Mouse (Mus musculus): ENCODE results near the gene Pigq. TPM values are rescaled to one million over a fixed set of nuclear protein-coding genes. Genes with fewer than 3 reads are reported as not detected.

The Pigq gene
- total RNA-seq, 2 experiments from 2014 or later: 106 to 120 TPM

- intact Hi-C loops (cut with DNase I): loop anchor here (5.0 kb wide), 1 partner anchor 45 kb away; the partner anchor contains the start of gene Capn15
- DNase-seq (ENCODE audit: low spot score in 2 of 2): no peak
Observed at GRCm38 (mm10) chr17:25942597-25943151, 2.1 kb downstream of the Pigq start.

- intact Hi-C loops (cut with DNase I): loop anchor here (5.0 kb wide), 1 partner anchor 46 kb away; the partner anchor contains the start of gene Capn15
Observed at GRCm38 (mm10) chr17:25941511-25942241, 3.1 kb downstream of the Pigq start.

DNA sequence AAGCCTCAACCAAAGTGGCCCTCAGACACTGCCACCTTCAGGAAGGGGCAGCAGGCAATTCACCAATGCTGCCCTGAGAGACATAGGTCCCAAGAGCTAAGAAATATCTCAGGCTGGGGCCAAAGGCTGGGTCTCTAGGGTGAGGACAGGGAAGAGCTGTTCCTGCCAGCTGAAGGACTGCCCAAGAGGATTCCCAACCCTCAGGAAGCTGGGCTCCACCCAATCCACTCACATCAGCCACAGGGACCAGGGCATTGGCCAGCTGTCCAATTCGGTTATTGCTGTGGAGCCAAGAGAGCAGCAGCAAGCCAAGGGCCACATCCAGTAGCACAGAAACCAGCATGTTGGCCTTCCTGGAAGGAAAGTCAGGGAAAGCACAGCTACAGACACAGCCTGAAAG lies 10.2 kb downstream of the Pigq start:
- no peak for DNase-seq (ENCODE audit: low spot score in 2 of 2)
- intact Hi-C loops (cut with DNase I): no loop called here

More at GRCm38 (mm10) chr17:25941511-25942241, 3.1 kb downstream of the Pigq start:
- peak; percentile 80 to 81 for DNase-seq (ENCODE audit: low spot score in 2 of 2)

GRCm38 (mm10) chr17:25925348-25925747 lies 19.4 kb downstream of the Pigq start:
- intact Hi-C loops (cut with DNase I): no loop called here
- no peak for DNase-seq (ENCODE audit: low spot score in 2 of 2)

DNA sequence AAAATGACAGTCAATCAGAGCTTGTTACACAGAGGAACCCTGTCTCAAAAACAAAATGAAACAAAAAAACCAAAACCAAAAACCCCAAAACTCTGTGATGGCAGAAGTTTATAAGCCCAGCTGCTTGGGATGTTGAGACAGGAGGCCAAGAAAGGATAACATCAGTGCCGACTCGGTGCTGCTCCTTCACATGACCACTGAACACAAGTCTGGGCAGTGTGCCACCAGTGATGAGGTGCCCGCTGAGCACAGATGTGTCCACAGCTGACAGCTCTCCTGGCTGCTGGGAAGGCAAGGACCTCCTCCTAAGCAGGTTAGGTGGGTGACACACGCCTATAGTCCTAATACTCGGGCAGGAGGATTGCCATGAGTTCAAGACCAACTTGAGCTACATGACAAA lies 22.6 kb downstream of the Pigq start:
- intact Hi-C loops (cut with DNase I): no loop called here
- no peak for DNase-seq (ENCODE audit: low spot score in 2 of 2)

DNA sequence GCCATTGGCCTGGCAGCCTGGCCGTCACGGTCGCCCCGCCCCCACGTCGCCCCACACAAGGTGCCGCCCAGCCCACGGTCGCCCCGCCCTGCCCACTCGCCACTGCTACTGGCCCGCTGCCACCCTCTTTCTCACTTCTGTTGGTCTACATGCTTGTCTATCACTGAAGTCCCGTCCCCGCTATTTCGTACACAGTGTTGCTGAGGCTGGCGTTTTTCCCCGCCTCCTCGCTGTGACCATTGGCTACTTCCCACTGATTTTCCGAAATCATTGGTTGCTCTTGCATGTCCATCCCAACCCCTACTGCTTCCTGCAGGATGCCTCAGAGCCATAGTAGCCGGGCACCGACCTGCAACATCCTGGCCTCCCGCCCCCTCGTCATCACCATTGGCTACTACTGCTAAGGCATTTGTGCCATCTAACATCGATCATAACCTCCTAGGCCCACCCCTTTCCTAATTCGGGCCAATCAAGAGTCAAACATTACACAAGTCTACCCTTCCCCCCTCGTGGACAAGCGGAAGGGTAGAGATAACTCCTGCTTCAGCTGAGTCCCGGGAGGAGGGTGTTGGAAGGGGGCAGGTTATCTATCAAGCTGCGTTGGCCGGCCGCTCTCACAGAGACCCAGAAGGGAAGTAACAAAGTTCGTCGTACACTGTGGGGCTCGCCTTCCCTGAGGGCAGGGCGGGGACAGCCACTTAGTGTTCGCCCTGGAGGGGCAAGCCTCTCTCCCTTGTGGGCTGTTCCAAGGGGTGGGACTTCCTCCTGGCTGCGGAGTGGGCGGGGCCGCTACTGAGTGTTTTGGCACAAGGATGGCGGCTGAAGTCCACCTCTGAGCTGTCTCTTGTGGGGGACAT lies 24.7 kb downstream of the Pigq start:
- peak; percentile 100 for DNase-seq (ENCODE audit: low spot score in 2 of 2)
- intact Hi-C loops (cut with DNase I): loop anchor here (2.0 kb wide), 1 partner anchor 25 kb away; no protein-coding TSS in a partner anchor

GRCm38 (mm10) chr17:25919144-25919785 lies 25.5 kb downstream of the Pigq start, which contains the start of gene Rab40c:
TSS of gene Rab40c (minus strand) at chr17:25919727.
- intact Hi-C loops (cut with DNase I): loop anchor here (2.0 kb wide), 1 partner anchor 24 kb away; no protein-coding TSS in a partner anchor
- no peak for DNase-seq (ENCODE audit: low spot score in 2 of 2)

DNA sequence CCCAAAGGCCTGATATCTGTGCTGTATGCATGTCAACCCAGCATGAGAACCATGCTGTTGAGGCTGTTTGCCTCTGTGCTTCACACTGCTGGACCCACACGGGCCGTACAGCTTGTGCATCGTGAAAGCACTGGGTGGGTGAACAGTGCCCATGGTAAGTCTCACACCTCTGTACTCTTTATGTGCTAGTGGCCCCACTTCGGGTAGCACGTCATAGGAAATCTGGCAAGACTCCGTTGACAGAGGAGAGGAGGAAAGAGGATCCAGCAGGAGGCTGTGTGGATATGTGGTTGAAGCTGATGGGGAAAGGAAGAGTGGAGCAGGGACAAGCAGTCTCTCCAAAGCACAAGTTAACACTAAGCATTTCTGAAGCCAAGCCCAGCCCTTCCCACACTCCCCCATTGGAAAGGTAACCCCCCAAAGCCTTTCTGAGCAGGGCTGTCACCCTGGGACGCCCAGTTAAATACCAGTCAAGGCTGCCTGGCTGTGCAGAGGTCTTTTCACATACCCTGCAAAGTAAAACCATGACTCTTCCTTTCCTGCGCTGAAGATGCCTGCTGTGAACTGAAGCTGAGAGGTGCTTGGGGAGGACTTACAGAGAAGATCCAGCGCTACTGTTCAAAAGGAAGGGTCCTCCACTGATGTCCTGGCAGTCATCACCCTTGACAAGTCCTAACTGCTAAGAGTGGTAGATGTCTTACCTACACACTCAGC lies 26.5 kb downstream of the Pigq start:
- intact Hi-C loops (cut with DNase I): loop anchor here (2.0 kb wide), 1 partner anchor 23 kb away; no protein-coding TSS in a partner anchor
- no peak for DNase-seq (ENCODE audit: low spot score in 2 of 2)

DNA sequence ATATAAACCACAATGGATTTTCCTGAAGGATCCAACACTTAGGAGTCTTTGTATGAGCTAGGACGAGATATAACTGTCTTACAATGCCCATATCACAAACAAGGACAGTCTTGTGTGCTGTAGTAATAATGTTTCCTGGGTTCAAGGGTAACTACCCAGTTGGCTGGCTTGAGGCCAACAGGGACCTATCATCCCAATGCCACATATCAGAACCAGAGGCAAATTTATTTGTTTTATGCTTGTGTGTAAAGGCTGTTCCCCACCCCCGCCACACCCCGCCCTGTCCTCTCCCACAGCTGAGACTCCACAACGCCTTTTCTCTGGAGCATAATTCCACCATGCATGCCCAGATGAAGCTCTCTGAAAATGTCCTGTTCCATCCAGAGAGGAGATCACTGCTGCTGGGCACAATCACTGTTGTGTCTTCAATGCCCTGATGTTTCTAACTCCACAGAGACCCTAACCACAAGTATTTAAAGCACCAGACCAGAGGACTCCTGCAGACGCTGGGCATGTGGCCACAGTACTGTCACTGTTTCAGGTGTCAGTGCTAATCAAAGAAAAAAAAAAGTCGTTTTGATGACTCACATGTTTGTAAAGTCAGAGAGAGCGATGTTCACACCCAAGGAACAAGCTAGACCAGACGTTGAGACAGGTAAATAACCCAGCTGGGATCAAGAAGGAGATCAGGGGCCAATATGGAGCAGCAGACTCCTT lies 27.6 kb downstream of the Pigq start:
- intact Hi-C loops (cut with DNase I): no loop called here
- no peak for DNase-seq (ENCODE audit: low spot score in 2 of 2)

- intact Hi-C loops (cut with DNase I): no loop called here
Observed at GRCm38 (mm10) chr17:25914295-25914694, 30.4 kb downstream of the Pigq start.

DNA sequence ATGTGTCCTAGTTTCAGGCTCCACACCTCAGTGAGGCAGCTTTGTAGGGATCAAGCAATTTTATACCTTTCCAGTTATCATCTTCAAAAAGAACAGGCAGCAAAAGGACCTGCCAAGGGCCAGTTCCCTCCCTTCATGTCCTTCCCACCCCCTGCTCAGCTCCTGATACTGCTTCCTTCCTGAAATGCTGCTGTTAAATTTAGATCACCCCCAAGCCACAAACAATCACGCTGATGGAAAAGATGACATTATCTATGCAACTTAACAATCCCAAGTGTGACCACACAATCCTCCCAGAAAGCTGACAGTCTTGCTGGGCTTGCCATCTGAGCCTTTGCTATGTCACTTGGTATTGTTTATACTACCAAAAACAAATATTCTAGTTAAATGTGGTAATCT lies 30.9 kb downstream of the Pigq start:
- intact Hi-C loops (cut with DNase I): no loop called here
- DNase-seq (ENCODE audit: low spot score in 2 of 2): no peak

More at GRCm38 (mm10) chr17:25914295-25914694, 30.4 kb downstream of the Pigq start:
- no peak for DNase-seq (ENCODE audit: low spot score in 2 of 2)

- intact Hi-C loops (cut with DNase I): no loop called here
- DNase-seq (ENCODE audit: low spot score in 2 of 2): peak; percentile 71 to 75
Observed at GRCm38 (mm10) chr17:25913186-25913876, 31.4 kb downstream of the Pigq start.

- intact Hi-C loops (cut with DNase I): no loop called here
Observed at GRCm38 (mm10) chr17:25911816-25912215, 32.9 kb downstream of the Pigq start.

GRCm38 (mm10) chr17:25907640-25908039 lies 37.1 kb downstream of the Pigq start:
- intact Hi-C loops (cut with DNase I): no loop called here
- no peak for DNase-seq (ENCODE audit: low spot score in 2 of 2)

More at GRCm38 (mm10) chr17:25911816-25912215, 32.9 kb downstream of the Pigq start:
- no peak for DNase-seq (ENCODE audit: low spot score in 2 of 2)

DNA sequence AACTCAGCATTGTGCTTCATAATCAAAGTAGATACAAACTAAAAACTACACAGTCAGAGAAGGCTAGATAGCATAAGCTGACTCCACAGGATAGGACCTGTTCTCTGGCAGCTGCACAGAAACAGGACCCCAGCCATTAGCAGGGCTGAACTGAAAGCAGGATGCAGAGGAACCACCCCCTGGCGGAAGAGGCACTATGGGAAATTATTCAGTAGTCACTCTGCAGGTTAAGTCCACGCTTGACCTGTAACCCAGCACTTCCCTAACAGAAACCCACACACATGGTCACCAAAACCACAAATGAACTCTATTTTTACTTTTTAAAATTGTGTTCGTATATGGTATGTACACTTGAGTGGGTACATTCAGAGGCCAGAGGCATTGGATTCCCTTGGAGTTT lies 41.7 kb downstream of the Pigq start:
- DNase-seq (ENCODE audit: low spot score in 2 of 2): no peak
- intact Hi-C loops (cut with DNase I): no loop called here

DNA sequence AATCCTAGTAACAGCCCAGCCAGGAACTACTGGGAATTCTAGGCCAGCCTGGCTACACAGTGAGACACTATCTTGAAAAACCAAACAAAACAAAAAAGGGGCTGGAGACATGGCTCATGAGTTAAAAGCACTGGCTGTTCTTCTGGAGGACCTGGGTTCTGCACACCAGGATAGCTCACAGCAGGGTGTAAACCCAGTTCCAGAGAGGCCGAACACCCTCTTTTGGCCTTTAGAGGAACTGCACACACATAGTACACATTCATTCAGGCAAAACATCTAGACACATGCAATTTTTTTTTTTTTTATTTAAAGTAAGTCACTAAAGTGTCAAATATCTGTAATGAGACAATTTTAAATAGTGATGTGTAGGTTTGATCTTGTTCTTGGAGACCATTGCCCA lies 44.5 kb downstream of the Pigq start:
- DNase-seq (ENCODE audit: low spot score in 2 of 2): no peak
- intact Hi-C loops (cut with DNase I): no loop called here

DNA sequence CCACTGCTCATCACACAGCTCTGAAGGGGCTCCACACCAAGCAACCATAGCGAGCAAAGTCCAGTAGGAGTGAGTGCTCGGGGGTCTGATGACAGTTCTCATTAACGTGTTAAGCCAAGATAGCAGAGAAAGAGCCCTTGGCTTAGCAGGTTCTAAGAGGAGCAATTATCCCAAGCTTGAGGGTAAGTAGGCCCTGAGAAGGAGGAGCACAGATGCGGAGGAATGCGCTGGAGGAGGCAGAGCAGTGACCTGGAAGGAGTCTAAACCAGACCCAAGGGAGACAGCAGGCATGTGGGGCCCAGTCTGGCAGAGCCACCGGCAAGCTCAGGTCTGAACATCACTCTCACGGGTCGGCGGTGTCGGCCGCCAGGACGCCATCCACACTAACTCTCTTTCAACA lies 48.8 kb downstream of the Pigq start:
- DNase-seq (ENCODE audit: low spot score in 2 of 2): no peak
- intact Hi-C loops (cut with DNase I): loop anchor here (2.0 kb wide), 2 partner anchors 23 to 113 kb away; partner anchors contain the start of gene Rab40c

DNA sequence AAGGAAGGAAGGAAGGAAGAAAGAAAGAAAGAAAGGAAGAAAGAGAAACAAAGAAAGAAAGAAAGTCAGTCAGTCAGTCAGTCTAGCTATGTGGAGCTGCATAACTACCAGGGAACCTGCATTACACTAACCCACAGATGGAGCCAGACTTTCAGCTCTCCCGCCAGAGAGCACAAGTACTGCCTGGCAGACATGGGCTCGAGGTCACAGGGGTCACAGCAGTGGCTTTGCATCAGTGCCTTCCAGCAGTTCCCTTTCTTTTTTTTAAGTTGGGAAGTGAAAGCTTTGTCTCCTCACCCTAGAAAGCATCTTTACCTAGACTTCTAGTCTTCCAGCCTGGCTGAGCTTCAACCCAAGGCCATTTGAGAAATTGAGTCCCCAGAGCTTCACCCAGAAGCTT lies 49.3 kb downstream of the Pigq start:
- intact Hi-C loops (cut with DNase I): loop anchor here (2.0 kb wide), 2 partner anchors 23 to 113 kb away; partner anchors contain the start of gene Rab40c
- no peak for DNase-seq (ENCODE audit: low spot score in 2 of 2)
